Mouse (Mus musculus): ENCODE results near the gene Hsf2. TPM values are rescaled to one million over a fixed set of nuclear protein-coding genes. Genes with fewer than 3 reads are reported as not detected.

The Hsf2 gene
- polyA plus RNA-seq (2012; rRNA removed; ENCODE audit: low replicate concordance) = 4.9 and 11.0 TPM in 2 replicates

GRCm38 (mm10) chr10:57485908-57486541, at the start of gene Hsf2:
Hsf2 (plus strand) TSS chr10:57486385.

GRCm38 (mm10) chr10:57532218-57533101, 46.3 kb downstream of the Hsf2 start, which contains the start of gene Serinc1:
Serinc1 (minus strand) TSS chr10:57532530.

Other genes with a start within 250 kb of the Hsf2 start
- 92.2 and 118 TPM in 2 replicates for gene Serinc1, start 46.1 kb downstream of the Hsf2 start, polyA plus RNA-seq (2012; rRNA removed; ENCODE audit: low replicate concordance)
- 0.60 and 1.3 TPM in 2 replicates for gene Pkib, start 145.6 kb downstream of the Hsf2 start, polyA plus RNA-seq (2012; rRNA removed; ENCODE audit: low replicate concordance)